Mouse (Mus musculus) lung, postnatal 0 days (tissue): ENCODE data around the gene Ppard. TPM values are rescaled to one million over a fixed set of nuclear protein-coding genes. Genes with fewer than 3 reads are reported as not detected.

Experiments
- ATAC-seq: fragments of 200-750 bp; cut with Nextera tagmentation; 2 replicates; pipeline ENCODE4 v1.8.0; 2017; ENCODE audit warnings: moderate library complexity
- DNase-seq: peaks from one replicate; pipeline ENCODE4 v3.0.0-alpha.2; 2016; ENCODE audit warnings: low spot score
- H3K27ac ChIP-seq: fragments of 300-500 bp; sonication (generic); 2 replicates; pipeline ENCODE4 v1.5.1; 2014; ENCODE audit warnings: antibody characterized with exemption, mild to moderate bottlenecking, low read length, mixed read lengths
- H3K27me3 ChIP-seq: fragments of 300-500 bp; sonication (generic); replicated peaks from 2 replicates; pipeline ENCODE4 v1.6.1; 2014; ENCODE audit warnings: low read length, mixed read lengths; ENCODE audit not compliant: insufficient read depth
- H3K36me3 ChIP-seq: fragments of 300-500 bp; sonication (generic); 2 replicates; pipeline ENCODE4 v1.6.1; 2014; ENCODE audit warnings: low read length, mixed read lengths; ENCODE audit not compliant: insufficient read depth
- H3K4me1 ChIP-seq: fragments of 300-500 bp; sonication (generic); 2 replicates; pipeline ENCODE4 v1.6.1; 2014; ENCODE audit warnings: antibody characterized with exemption, low read depth, low read length, mixed read lengths; ENCODE audit not compliant: insufficient read depth
- H3K4me2 ChIP-seq: fragments of 300-500 bp; sonication (generic); replicated peaks from 2 replicates; pipeline ENCODE4 v1.6.1; 2014; ENCODE audit warnings: low read depth, mild to moderate bottlenecking, low read length, moderate library complexity, mixed read lengths
- H3K4me3 ChIP-seq: fragments of 300-500 bp; sonication (generic); 2 replicates; pipeline ENCODE4 v1.5.1; 2014; ENCODE audit warnings: low read depth, low read length
- H3K9ac ChIP-seq: fragments of 300-500 bp; sonication (generic); replicated peaks from 2 replicates; pipeline ENCODE4 v1.6.1; 2014; ENCODE audit warnings: low read depth, mild to moderate bottlenecking
- H3K9me3 ChIP-seq: fragments of 300-500 bp; sonication (generic); 2 replicates; pipeline ENCODE4 v1.6.1; 2016; ENCODE audit warnings: low read length, mixed read lengths
- CTCF ChIP-seq: IDR thresholded peaks from 2 replicates; pipeline ENCODE4 v1.5.1; 2016; ENCODE audit warnings: antibody characterized with exemption, mild to moderate bottlenecking
- EP300 ChIP-seq: IDR thresholded peaks from 2 replicates; pipeline ENCODE4 v1.6.1; 2016; ENCODE audit warnings: antibody characterized with exemption, mild to moderate bottlenecking, control low read depth
- WGBS: fragments of 180-500 bp; shearing (Covaris S2); extraction: QIAGEN DNeasy Blood & Tissue Kit; methylation state at CpG from one replicate; pipeline ENCODE4 v1.1.7; 2014; 5-methylcytosine and 5-hydroxymethylcytosine counted together
- polyA plus RNA-seq: library from polyadenylated mRNA; unstranded; fragments of >200 nt; fragmentation: Nextera tagmentation; extraction: Ambion mirVana; gene quantifications from 2 replicates; pipeline ENCODE4 v1.2.1, GENCODE M21; 2015

The Ppard gene
- polyA plus RNA-seq, 1 experiment from 2014 or later = 2.4 TPM

GRCm38 (mm10) chr17:28208314-28208612 is 24.2 kb upstream of the Ppard start:
- TF ChIP-seq EP300 (no peak), CTCF (no peak)
- H3K27me3 ChIP-seq = no peaks in the 10 kb centered on the region
- H3K9ac ChIP-seq = no peak overlapping the region
- no peak overlapping the region for H3K27ac ChIP-seq
- H3K4me3 ChIP-seq = 0 out of 2 replicates have a peak overlapping the region, but pooled peaks have one; percentile 14
- peaks cover under 1% of the 10 kb centered on the region; the same call in 1 of the 2 replicates for H3K36me3 ChIP-seq
- ATAC-seq (no peak), DNase-seq (no peak)
- peaks cover 5% of the 10 kb centered on the region; the same call in 1 of the 2 replicates for H3K4me1 ChIP-seq
- peak overlapping the region; percentile 48 for H3K4me2 ChIP-seq
- H3K9me3 ChIP-seq = no peaks in the 10 kb centered on the region
- WGBS = 82% methylated on average over 8 of the region's 8 CpGs

- TF ChIP-seq CTCF (no peak), EP300 (no peak)
- Histone ChIP-seq H3K4me2 (no peak overlapping the region), H3K36me3 (no peaks in the 10 kb centered on the region), H3K27ac (no peak overlapping the region), H3K4me3 (no peak overlapping the region), H3K4me1 (peaks cover 5% of the 10 kb centered on the region; the same call in 1 of the 2 replicates), H3K27me3 (no peaks in the 10 kb centered on the region), H3K9me3 (no peaks in the 10 kb centered on the region), H3K9ac (no peak overlapping the region)
- ATAC-seq (no peak), DNase-seq (no peak)
- 66% methylated on average over 4 of the region's 4 CpGs for WGBS
These were observed 22.9 kb upstream of the Ppard start for GRCm38 (mm10) chr17:28209457-28210110.

- TF ChIP-seq CTCF (no peak), EP300 (no peak)
- no peaks in the 10 kb centered on the region for H3K36me3 ChIP-seq
- 55% methylated on average over 6 of the region's 6 CpGs for WGBS
- no peak overlapping the region for H3K4me2 ChIP-seq
- peaks cover 5% of the 10 kb centered on the region; the same call in 1 of the 2 replicates for H3K4me1 ChIP-seq
- DNase-seq (no peak), ATAC-seq (no peak)
- no peak overlapping the region for H3K9ac ChIP-seq
- H3K4me3 ChIP-seq = no peak overlapping the region
- no peaks in the 10 kb centered on the region for H3K9me3 ChIP-seq
- H3K27ac ChIP-seq = no peak overlapping the region
- H3K27me3 ChIP-seq = no peaks in the 10 kb centered on the region
These were observed 20.6 kb upstream of the Ppard start for GRCm38 (mm10) chr17:28211921-28212341.

GRCm38 (mm10) chr17:28212391-28212790 is 20.1 kb upstream of the Ppard start:
- ATAC-seq (no peak), DNase-seq (no peak)
- peaks cover 5% of the 10 kb centered on the region; the same call in 1 of the 2 replicates for H3K4me1 ChIP-seq
- no peaks in the 10 kb centered on the region for H3K36me3 ChIP-seq
- no peaks in the 10 kb centered on the region for H3K27me3 ChIP-seq
- no peak overlapping the region for H3K4me3 ChIP-seq
- no peak overlapping the region for H3K4me2 ChIP-seq
- no peak overlapping the region for H3K9ac ChIP-seq
- 56% methylated on average over 9 of the region's 9 CpGs for WGBS
- H3K27ac ChIP-seq = no peak overlapping the region
- no peak for TF ChIP-seq CTCF
- no peak for TF ChIP-seq EP300
- no peaks in the 10 kb centered on the region for H3K9me3 ChIP-seq

- DNase-seq (peak; percentile 38), ATAC-seq (no peak)
- no peak overlapping the region for H3K4me3 ChIP-seq
- H3K27ac ChIP-seq = no peak overlapping the region
- no peaks in the 10 kb centered on the region for H3K27me3 ChIP-seq
- H3K9ac ChIP-seq = no peak overlapping the region
- no peaks in the 10 kb centered on the region for H3K4me1 ChIP-seq
- no peaks in the 10 kb centered on the region for H3K36me3 ChIP-seq
- 23% methylated on average over 4 of the region's 4 CpGs for WGBS
- H3K4me2 ChIP-seq = no peak overlapping the region
- no peaks in the 10 kb centered on the region for H3K9me3 ChIP-seq
- TF ChIP-seq EP300 (no peak), CTCF (peak; percentile 66)
These were observed 19.3 kb upstream of the Ppard start for GRCm38 (mm10) chr17:28213236-28213635.

GRCm38 (mm10) chr17:28216791-28217190 is 15.7 kb upstream of the Ppard start:
- ATAC-seq = no peak
- Histone ChIP-seq H3K27ac (no peak overlapping the region), H3K4me1 (0 out of 2 replicates have a peak, but pooled peaks cover 3% of the 10 kb centered on the region), H3K27me3 (no peaks in the 10 kb centered on the region), H3K4me2 (no peak overlapping the region), H3K9ac (no peak overlapping the region), H3K9me3 (no peaks in the 10 kb centered on the region), H3K36me3 (no peaks in the 10 kb centered on the region), H3K4me3 (no peak overlapping the region)
- 76% methylated on average over 9 of the region's 9 CpGs for WGBS
- TF ChIP-seq EP300 (no peak), CTCF (no peak)
- DNase-seq = no peak
